21 mouse cellular contexts compared by ENCODE assay signal in the genomic region with DNA sequence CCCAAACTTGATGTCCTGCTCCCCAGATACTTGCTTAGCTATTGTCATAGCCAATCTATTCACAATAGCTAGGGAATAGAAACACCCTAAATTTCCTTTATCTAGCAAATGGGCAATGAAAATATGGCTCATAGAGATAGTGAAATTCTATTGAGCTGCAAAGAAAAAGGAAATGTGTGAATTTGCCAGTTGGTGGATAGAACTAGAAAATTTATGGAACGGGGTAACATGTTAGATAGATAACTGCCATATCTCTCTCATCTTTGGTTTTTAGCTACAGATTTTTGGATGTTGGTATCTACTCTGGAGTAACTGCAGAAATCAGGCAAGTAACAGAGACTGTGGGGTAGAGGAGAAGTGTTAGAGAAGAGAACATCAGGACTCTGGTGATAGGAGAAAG. TPM values are rescaled to one million over a fixed set of nuclear protein-coding genes. Genes with fewer than 3 reads are reported as not detected.
"Had no signal": no experiment of that assay in that cellular context is flagged by ENCODE, and none has a peak within 500 bp of the region (broad histone marks: within the 10 kb centered on the region; RNA-seq: fewer than 3 reads in every experiment).

No protein-coding gene starts in this region.

- DNase-seq: retina, postnatal 1 day; right cerebral cortex, adult 18-20 months; right cerebral cortex, postnatal 14 days; right cerebral cortex, postnatal 25 days; spleen, adult 18-20 months; thymus, adult 18-20 months; thymus, adult 2 months; thymus, postnatal 14 days; thymus, postnatal 25 days; thymus, postnatal 36 days; thymus, postnatal 4 days had no signal

- H3K27me3 ChIP-seq: neural tube, embryonic 13.5 days; neural tube, embryonic 15.5 days; stomach, embryonic 15.5 days had no signal

- H3K36me3 ChIP-seq: neural tube, embryonic 13.5 days; neural tube, embryonic 15.5 days; stomach, embryonic 15.5 days had no signal

- H3K27ac ChIP-seq: neural tube, embryonic 13.5 days; neural tube, embryonic 15.5 days; stomach, embryonic 15.5 days; stomach, postnatal 0 days had no signal

- H3K9ac ChIP-seq: neural tube, embryonic 13.5 days; neural tube, embryonic 15.5 days; stomach, embryonic 15.5 days had no signal

- H3K9me3 ChIP-seq: neural tube, embryonic 13.5 days; neural tube, embryonic 15.5 days; stomach, embryonic 15.5 days had no signal

- H3K4me2 ChIP-seq: neural tube, embryonic 13.5 days; neural tube, embryonic 15.5 days; stomach, embryonic 15.5 days had no signal

- H3K4me1 ChIP-seq: neural tube, embryonic 13.5 days; neural tube, embryonic 15.5 days; stomach, embryonic 15.5 days had no signal

- H3K4me3 ChIP-seq: neural tube, embryonic 13.5 days; neural tube, embryonic 15.5 days; stomach, embryonic 15.5 days had no signal

RNA-seq across cellular contexts. Expression of a gene that starts 17.1 kb away (rescaled TPM):
- polyA plus RNA-seq: neural tube, embryonic 13.5 days; small intestine, adult 2 months; stomach, embryonic 14.5 days; urinary bladder, adult 2 months had no signal

RNA-seq across cellular contexts. Expression of a gene that starts 21.4 kb away (rescaled TPM):
- polyA plus RNA-seq: neural tube, embryonic 13.5 days; neural tube, embryonic 14.5 days; neural tube, embryonic 15.5 days; small intestine, adult 2 months; spleen, adult 2 months; stomach, embryonic 14.5 days; testis, adult 2 months; urinary bladder, adult 2 months had no signal
